10 mouse cellular contexts compared by ENCODE assay signal in genomic region chr3:50848528-50848927, GRCm38 (mm10).
"Had no signal": no experiment of that assay in that cellular context is flagged by ENCODE, and none has a peak within 500 bp of the region (broad histone marks: within the 10 kb centered on the region; RNA-seq: fewer than 3 reads in every experiment).

No protein-coding gene starts in this region.

- H3K27ac ChIP-seq: limb, embryonic 13.5 days; liver, embryonic 15.5 days; stomach, postnatal 0 days had no signal

- H3K4me3 ChIP-seq: limb, embryonic 13.5 days; liver, embryonic 15.5 days; midbrain, embryonic 13.5 days had no signal

- ATAC-seq: inflammation-experienced regulatory T-cells, adult 6 months; intestine, postnatal 0 days; midbrain, embryonic 13.5 days had no signal

- H3K9ac ChIP-seq: limb, embryonic 13.5 days; liver, embryonic 15.5 days; midbrain, embryonic 13.5 days had no signal

- H3K36me3 ChIP-seq: limb, embryonic 13.5 days; liver, embryonic 15.5 days; midbrain, embryonic 13.5 days had no signal

- DNase-seq: kidney, postnatal 4 days; lung, postnatal 14 days; thymus, postnatal 4 days had no signal

- H3K9me3 ChIP-seq: limb, embryonic 13.5 days; liver, embryonic 15.5 days; midbrain, embryonic 13.5 days had no signal

- H3K4me1 ChIP-seq: liver, embryonic 15.5 days had no signal

- H3K4me2 ChIP-seq: limb, embryonic 13.5 days; liver, embryonic 11.5 days; liver, embryonic 15.5 days; midbrain, embryonic 13.5 days had no signal

- H3K27me3 ChIP-seq: limb, embryonic 13.5 days; liver, embryonic 15.5 days; midbrain, embryonic 13.5 days had no signal
